Mouse (Mus musculus): ENCODE data around the gene Grasp. TPM values are rescaled to one million over a fixed set of nuclear protein-coding genes. Genes with fewer than 3 reads are reported as not detected.
A peak's percentile ranks its signal among the peaks of the same experiment; 100 is the strongest.

The Grasp gene
- 0.35 and 0.54 TPM in 2 replicates for polyA plus RNA-seq (2015; fragmentation: Nextera tagmentation; extraction: Ambion mirVana)

GRCm38 (mm10) chr15:101224006-101224906, at the start of gene Grasp:
Grasp (plus strand) TSS chr15:101224188.
- Histone ChIP-seq H3K4me3 (ENCODE audit: low read depth, low read length) (peak within 1 kb of the TSS; percentile 64), H3K9me3 (ENCODE audit: low read length) (no peaks in the 10 kb centered on the region), H3K36me3 (replicated peaks; ENCODE audit: insufficient read depth, low read length) (no peaks in the 10 kb centered on the region), H3K4me2 (ENCODE audit: low read depth, low read length) (peak within 1 kb of the TSS; percentile 90), H3K27me3 (ENCODE audit: insufficient read depth, low read length) (peaks cover 44% of the 10 kb centered on the region), H3K4me1 (ENCODE audit: insufficient read depth) (peaks cover 12% of the 10 kb centered on the region; the same call in 1 of the 2 replicates), H3K27ac (ENCODE audit: low read depth) (peak within 1 kb of the TSS; percentile 66), H3K9ac (replicated peaks) (peak within 1 kb of the TSS; percentile 59)
- DNase-seq (peak; percentile 82), ATAC-seq (peak; percentile 72)
- TF ChIP-seq CTCF (IDR thresholded peaks at IDR 0.05; ENCODE audit: low read depth) (no peak), EP300 (IDR thresholded peaks at IDR 0.05; ENCODE audit: low read depth) (no peak)
- WGBS (ENCODE audit: insufficient replicate concordance): under 1% methylated on average over 75 of the region's 77 CpGs

GRCm38 (mm10) chr15:101174294-101175130, 49.5 kb upstream of the Grasp start:
- H3K9me3 ChIP-seq (ENCODE audit: low read length): no peaks in the 10 kb centered on the region
- peak overlapping the region; percentile 84 for H3K9ac ChIP-seq (replicated peaks)
- H3K27me3 ChIP-seq (ENCODE audit: insufficient read depth, low read length): no peaks in the 10 kb centered on the region
- TF ChIP-seq CTCF (IDR thresholded peaks at IDR 0.05; ENCODE audit: low read depth): no peak
- TF ChIP-seq EP300 (IDR thresholded peaks at IDR 0.05; ENCODE audit: low read depth): no peak
- peak overlapping the region; percentile 90 for H3K27ac ChIP-seq (ENCODE audit: low read depth)
- peak overlapping the region; percentile 90 for H3K4me2 ChIP-seq (ENCODE audit: low read depth, low read length)
- H3K4me1 ChIP-seq (ENCODE audit: insufficient read depth): peaks cover 46% of the 10 kb centered on the region
- H3K4me3 ChIP-seq (ENCODE audit: low read depth, low read length): peak overlapping the region; percentile 88
- WGBS (ENCODE audit: insufficient replicate concordance): 3% methylated on average over 26 of the region's 46 CpGs
- ATAC-seq: no peak
- no peaks in the 10 kb centered on the region for H3K36me3 ChIP-seq (replicated peaks; ENCODE audit: insufficient read depth, low read length)
- DNase-seq: no peak

- Histone ChIP-seq H3K9ac (replicated peaks) (peak overlapping the region; percentile 84), H3K4me1 (ENCODE audit: insufficient read depth) (peaks cover 51% of the 10 kb centered on the region), H3K27me3 (ENCODE audit: insufficient read depth, low read length) (no peaks in the 10 kb centered on the region), H3K9me3 (ENCODE audit: low read length) (no peaks in the 10 kb centered on the region), H3K27ac (ENCODE audit: low read depth) (peak overlapping the region; percentile 92; the same call in 1 of the 2 replicates), H3K4me2 (ENCODE audit: low read depth, low read length) (peak overlapping the region; percentile 90), H3K4me3 (ENCODE audit: low read depth, low read length) (peak overlapping the region; percentile 88), H3K36me3 (replicated peaks; ENCODE audit: insufficient read depth, low read length) (no peaks in the 10 kb centered on the region)
- ATAC-seq (no peak), DNase-seq (no peak)
- 11% methylated on average over 5 of the region's 5 CpGs for WGBS (ENCODE audit: insufficient replicate concordance)
- TF ChIP-seq CTCF (IDR thresholded peaks at IDR 0.05; ENCODE audit: low read depth): no peak
- no peak for TF ChIP-seq EP300 (IDR thresholded peaks at IDR 0.05; ENCODE audit: low read depth)
Observed at GRCm38 (mm10) chr15:101175131-101175460, 48.9 kb upstream of the Grasp start.

- Histone ChIP-seq H3K4me3 (ENCODE audit: low read depth, low read length) (peak overlapping the region; percentile 88; the same call in 1 of the 2 replicates), H3K9ac (replicated peaks) (peak overlapping the region; percentile 42), H3K4me2 (ENCODE audit: low read depth, low read length) (peak overlapping the region; percentile 90), H3K36me3 (replicated peaks; ENCODE audit: insufficient read depth, low read length) (no peaks in the 10 kb centered on the region), H3K9me3 (ENCODE audit: low read length) (no peaks in the 10 kb centered on the region), H3K4me1 (ENCODE audit: insufficient read depth) (peaks cover 57% of the 10 kb centered on the region), H3K27ac (ENCODE audit: low read depth) (peak overlapping the region; percentile 92), H3K27me3 (ENCODE audit: insufficient read depth, low read length) (no peaks in the 10 kb centered on the region)
- no peak for DNase-seq
- no peak for ATAC-seq
- WGBS (ENCODE audit: insufficient replicate concordance): 15% methylated on average over 17 of the region's 17 CpGs
- TF ChIP-seq EP300 (IDR thresholded peaks at IDR 0.05; ENCODE audit: low read depth): no peak
- TF ChIP-seq CTCF (IDR thresholded peaks at IDR 0.05; ENCODE audit: low read depth): no peak
Observed at GRCm38 (mm10) chr15:101175613-101176283, 48.2 kb upstream of the Grasp start.

GRCm38 (mm10) chr15:101176284-101176680, 47.7 kb upstream of the Grasp start:
- Histone ChIP-seq H3K4me1 (ENCODE audit: insufficient read depth) (peaks cover 60% of the 10 kb centered on the region), H3K27me3 (ENCODE audit: insufficient read depth, low read length) (no peaks in the 10 kb centered on the region), H3K4me2 (ENCODE audit: low read depth, low read length) (peak overlapping the region; percentile 90), H3K9ac (replicated peaks) (0 out of 2 replicates have a peak overlapping the region, but pooled peaks have one; percentile 16), H3K36me3 (replicated peaks; ENCODE audit: insufficient read depth, low read length) (no peaks in the 10 kb centered on the region), H3K27ac (ENCODE audit: low read depth) (peak overlapping the region; percentile 92), H3K4me3 (ENCODE audit: low read depth, low read length) (no peak overlapping the region), H3K9me3 (ENCODE audit: low read length) (no peaks in the 10 kb centered on the region)
- no peak for TF ChIP-seq EP300 (IDR thresholded peaks at IDR 0.05; ENCODE audit: low read depth)
- no peak for TF ChIP-seq CTCF (IDR thresholded peaks at IDR 0.05; ENCODE audit: low read depth)
- 17% methylated on average over 3 of the region's 3 CpGs for WGBS (ENCODE audit: insufficient replicate concordance)
- DNase-seq (no peak), ATAC-seq (no peak)

Data from liver, postnatal 0 days (tissue).